Mouse (Mus musculus) subcutaneous adipose tissue, adult 2 months (tissue): ENCODE measurements around the gene Pdxp. TPM values are rescaled to one million over a fixed set of nuclear protein-coding genes. Genes with fewer than 3 reads are reported as not detected.

Experiments used
- polyA plus RNA-seq: library from polyadenylated mRNA; depleted of rRNA; stranded (reverse); fragments of >200 nt; gene quantifications from 2 replicates; pipeline ENCODE4 v1.2.3, GENCODE M21; 2012; ENCODE audit warnings: low replicate concordance; rRNA removed

The Pdxp gene
- polyA plus RNA-seq = 7.4 and 12.8 TPM in 2 replicates

GRCm38 (mm10) chr15:78913632-78914090, at the start of gene Pdxp:
Pdxp (plus strand) TSS chr15:78913919.

DNA sequence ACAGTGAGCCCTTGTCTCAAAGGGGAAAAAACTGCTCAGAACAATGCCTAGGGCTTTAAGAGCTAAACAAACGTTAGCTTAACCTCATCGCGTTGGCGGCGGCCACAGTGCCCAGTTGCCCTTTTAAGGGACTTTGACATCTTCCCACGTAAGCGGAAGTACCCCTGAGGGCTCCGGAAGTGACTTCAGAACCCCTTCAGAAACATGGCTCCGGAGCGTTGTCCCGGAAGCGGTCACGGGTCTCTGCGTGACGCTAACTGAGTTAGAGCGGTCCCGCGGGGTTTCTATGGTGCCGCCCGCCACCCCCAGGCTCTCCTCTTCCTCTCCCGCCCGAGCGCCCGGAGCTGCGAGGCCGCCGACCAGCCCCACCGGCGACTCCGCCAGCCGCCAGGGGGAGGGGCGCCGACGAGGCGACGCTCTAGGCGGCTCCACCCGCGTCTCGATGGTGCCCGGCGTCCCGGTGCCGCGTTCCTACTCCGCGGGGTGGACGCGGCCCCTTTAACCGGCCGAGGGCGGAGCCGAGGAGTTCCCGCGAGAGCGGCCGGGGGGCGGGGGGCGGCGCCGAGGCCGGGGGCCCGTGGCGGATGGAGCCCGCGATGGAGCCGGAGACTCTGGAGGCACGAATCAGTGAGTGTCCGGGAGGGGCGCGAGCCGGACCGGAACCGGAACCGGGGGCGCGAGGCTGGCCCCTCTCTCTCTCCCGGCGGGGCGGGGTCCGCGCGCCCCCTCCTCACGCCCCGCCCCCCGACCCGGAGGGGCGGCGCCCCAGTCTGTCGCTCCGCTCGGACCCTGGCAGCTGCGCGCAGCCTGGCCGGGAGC, 36.5 kb upstream of the Pdxp start, which contains the start of gene Gga1:
Gene Gga1, plus strand, starts transcription at position 200 of the 819 bp plus-strand sequence.

DNA sequence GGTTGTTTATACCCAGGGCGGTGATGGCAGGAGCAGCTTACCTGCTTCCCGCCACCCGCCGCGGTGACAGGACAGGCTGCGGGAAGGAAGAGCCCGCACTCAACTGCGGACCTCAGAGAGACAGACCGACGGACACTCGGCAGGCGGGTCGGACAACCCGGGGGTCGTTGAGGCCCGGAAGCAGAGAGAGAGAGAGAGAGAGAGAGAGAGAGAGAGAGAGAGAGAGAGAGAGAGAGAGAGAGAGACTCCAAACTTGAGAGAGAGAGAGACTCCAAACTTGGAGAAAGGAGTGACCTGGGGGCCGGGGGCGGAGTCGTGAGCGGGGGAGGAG, 14.3 kb upstream of the Pdxp start, which contains the start of gene Gm49510:
Gene Gm49510, plus strand, starts transcription at position 259 of the 331 bp plus-strand sequence.

DNA sequence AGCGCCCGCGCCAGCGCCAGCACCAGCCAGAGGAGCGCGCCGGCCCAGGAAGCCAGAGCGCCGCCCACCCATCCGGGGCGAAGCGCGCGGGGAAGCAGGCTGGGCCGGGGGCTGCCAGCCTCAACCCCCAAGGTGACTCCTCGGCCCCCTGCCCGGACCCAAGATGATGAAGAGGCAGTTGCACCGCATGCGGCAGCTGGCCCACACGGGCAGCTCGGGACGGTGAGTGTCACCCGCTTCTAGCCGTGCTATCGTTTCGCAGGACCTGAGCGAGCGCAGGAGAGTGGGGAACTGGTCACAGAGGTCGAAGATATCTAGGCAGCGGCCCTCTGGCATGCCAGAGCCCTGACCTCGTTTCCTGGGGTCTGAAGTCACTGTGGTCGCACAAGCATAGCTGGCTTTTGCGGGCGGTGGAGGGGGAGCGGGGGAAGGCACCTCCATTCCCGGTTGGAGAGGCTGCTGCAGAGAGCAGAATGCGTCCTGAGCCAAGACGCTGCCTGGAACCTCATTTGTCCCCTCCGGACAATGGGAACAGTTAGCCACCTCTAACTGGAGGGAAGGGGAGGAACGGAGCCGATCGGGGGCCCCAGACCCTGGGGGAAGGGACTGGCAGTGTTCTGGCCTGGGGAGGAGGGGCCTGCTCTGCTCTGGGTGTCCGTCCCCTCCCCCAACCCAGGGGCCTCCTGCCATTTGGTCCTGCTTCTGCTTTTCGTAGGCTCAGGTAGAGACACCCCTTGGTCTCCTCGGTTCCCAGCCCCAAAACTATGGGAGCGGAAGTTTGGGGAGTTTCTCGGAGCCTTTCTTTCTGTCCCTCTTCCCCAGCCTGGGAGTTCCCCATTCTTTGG, 13.8 kb upstream of the Pdxp start, which contains the start of gene Sh3bp1:
Gene Sh3bp1, plus strand, starts transcription at position 29 of the 845 bp plus-strand sequence.

DNA sequence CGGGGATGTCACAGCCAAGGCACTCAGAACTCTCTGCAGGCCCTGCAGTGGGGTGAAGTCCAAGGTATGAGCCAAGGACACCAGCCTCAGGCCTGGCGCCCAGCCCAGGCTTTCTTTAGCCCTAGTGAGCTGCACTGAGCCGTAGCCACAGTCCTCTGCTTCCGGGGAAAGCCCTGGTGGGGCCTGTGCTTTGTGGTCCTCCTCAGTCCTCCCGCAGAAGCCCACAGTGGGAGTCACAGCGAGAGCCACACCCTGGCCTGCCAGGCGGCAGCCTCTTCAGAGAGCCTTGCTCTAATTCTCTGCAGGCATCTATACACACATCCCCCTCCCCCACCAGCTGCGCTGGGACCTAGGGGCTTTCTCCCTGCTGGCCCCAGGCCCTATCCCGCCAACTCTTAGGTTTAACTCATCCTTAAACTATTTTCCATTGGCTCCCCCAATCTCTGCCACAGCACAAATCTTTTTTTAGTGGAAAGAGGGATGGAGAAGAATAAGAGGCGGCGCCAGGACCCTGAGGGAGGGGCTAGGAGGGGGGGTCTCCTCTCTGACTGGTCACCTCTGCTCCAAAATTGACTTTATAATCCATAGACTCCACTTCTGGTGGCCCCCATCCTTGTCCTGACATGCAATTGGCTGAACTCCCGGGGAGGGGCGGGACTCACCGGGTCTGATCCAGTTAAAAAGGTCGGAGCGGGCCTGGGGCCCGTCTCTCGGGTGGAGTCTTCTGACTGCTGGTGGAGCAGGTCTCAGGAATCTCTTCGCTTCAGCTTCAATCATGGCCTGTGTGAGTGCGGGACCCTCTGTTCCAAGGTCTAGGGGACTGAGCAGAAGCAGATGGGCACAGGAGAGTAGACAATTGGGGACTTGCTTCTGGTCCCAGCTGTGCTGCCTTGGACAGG, 12.6 kb downstream of the Pdxp start, which contains the start of gene Lgals1:
Gene Lgals1, plus strand, starts transcription at position 705 of the 899 bp plus-strand sequence.

DNA sequence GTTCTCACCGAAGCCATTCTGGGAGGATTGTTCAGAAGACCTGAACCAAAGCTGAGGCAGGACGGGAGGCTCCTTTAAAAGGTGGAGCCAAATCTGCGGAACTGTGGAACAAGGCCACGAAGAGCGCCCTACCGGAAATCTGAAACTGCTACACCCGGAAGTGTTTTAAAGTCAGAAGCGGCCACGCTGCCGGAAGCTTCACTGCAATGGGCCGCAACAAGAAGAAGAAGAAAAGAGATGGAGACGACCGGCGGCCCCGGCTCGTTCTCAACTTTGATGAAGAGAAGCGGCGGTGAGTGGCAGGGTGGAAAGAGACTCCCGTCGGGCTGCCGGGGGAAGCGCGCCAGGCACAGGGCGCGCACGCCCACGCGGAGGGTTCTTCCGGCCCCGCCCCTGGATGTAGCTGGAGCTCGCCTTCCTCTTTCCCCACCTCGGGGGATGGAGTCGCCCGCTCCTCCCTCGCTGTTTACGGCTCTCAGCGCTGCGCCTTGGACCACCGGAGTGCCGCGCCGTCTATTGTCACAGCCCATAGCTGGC, 21.1 kb downstream of the Pdxp start, which contains the start of gene Nol12:
Gene Nol12, plus strand, starts transcription at position 150 of the 537 bp plus-strand sequence.

DNA sequence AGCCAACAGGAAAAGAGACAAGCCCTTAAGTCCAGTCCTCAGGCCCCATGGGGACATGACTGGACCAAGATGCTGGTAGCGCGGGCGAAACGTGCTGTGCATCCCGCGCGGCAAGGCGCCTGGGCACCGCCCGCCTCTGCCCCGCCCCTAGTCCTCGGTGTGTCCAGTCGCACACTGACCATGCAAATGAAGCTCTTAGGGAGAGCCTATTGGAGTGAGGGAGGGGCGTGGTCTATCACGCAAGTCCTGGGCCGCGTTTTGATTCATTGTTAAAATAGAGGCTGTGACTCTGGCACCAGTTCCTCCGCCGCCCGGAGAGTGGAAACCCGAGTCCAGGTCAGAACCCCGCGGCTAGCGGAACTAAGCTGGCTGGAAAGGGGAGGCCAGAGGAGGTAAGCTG, 33.9 kb downstream of the Pdxp start, which contains the start of gene Triobp:
Gene Triobp, plus strand, starts transcription at position 68 of the 400 bp plus-strand sequence.

Other genes starting within 250 kb of the Pdxp start
- 0.05 TPM in 1 of 2 replicates, not detected in the other for gene Elfn2, start 195.1 kb upstream of the Pdxp start, polyA plus RNA-seq
- 87.2 and 261 TPM in 2 replicates for gene Mfng, start 140.4 kb upstream of the Pdxp start, polyA plus RNA-seq
- gene Card10, start 110.9 kb upstream of the Pdxp start, polyA plus RNA-seq = 28.9 and 72.2 TPM in 2 replicates
- 113 and 345 TPM in 2 replicates for gene Cdc42ep1, start 71.3 kb upstream of the Pdxp start, polyA plus RNA-seq
- 0.75 and 1.7 TPM in 2 replicates for gene Lgals2, start 58.4 kb upstream of the Pdxp start, polyA plus RNA-seq
- gene Gga1, start 36.7 kb upstream of the Pdxp start, polyA plus RNA-seq = 77.4 and 85.5 TPM in 2 replicates
- gene Gm49510, start 14.3 kb upstream of the Pdxp start, polyA plus RNA-seq = 0.04 and 0.08 TPM in 2 replicates
- 27.4 and 95.4 TPM in 2 replicates for gene Sh3bp1, start 14.2 kb upstream of the Pdxp start, polyA plus RNA-seq
- 3,321 and 5,577 TPM in 2 replicates for gene Lgals1, start 12.8 kb downstream of the Pdxp start, polyA plus RNA-seq
- gene Nol12, start 21.0 kb downstream of the Pdxp start, polyA plus RNA-seq = 28.0 and 29.6 TPM in 2 replicates
- gene Triobp, start 33.8 kb downstream of the Pdxp start, polyA plus RNA-seq = 71.7 and 108 TPM in 2 replicates
- gene H1f0, start 114.5 kb downstream of the Pdxp start, polyA plus RNA-seq = 61.7 and 125 TPM in 2 replicates
- 0.54 TPM in 1 of 2 replicates, not detected in the other for gene Galr3, start 128.0 kb downstream of the Pdxp start, polyA plus RNA-seq
- 32.5 and 48.9 TPM in 2 replicates for gene Ankrd54, start 149.0 kb downstream of the Pdxp start, polyA plus RNA-seq
- gene Eif3l, start 161.3 kb downstream of the Pdxp start, polyA plus RNA-seq = 229 TPM in 2 replicates
- gene Micall1, start 195.0 kb downstream of the Pdxp start, polyA plus RNA-seq = 29.8 and 85.6 TPM in 2 replicates
- gene Polr2f, start 227.1 kb downstream of the Pdxp start, polyA plus RNA-seq = 34.0 and 64.2 TPM in 2 replicates
- gene 1700088E04Rik, start 227.3 kb downstream of the Pdxp start, polyA plus RNA-seq = 3.5 and 6.9 TPM in 2 replicates